Mouse (Mus musculus) liver, embryonic 14.5 days (tissue): Measurements from ENCODE around the gene Pi4ka.

Source experiments
- CTCF ChIP-seq: IDR thresholded peaks from 2 replicates; pipeline ENCODE4 v1.5.1; 2016; ENCODE audit warnings: antibody characterized with exemption, low read depth, control low read depth
- EP300 ChIP-seq: IDR thresholded peaks from 2 replicates; pipeline ENCODE4 v1.6.1; 2016; ENCODE audit warnings: antibody characterized with exemption, low read depth

DNA sequence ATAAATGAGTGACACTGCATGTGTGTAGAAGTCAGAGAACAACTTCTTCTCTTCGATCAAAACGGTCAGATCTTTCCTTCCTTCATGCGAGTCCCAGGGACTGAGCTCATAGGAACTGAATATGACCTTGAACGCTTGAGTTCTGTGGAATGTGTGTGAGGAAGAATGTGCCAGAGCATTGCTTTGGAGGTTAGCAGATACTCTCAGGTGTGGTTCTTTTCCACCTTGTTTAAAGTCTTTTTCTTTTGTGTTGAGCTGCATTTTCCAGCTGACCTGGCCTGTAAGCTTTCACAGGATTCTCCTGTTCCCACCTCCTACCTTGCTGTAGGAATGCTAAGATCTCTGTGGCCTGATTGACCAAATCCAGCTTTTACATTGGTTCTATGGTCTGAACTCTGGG, 23.8 kb downstream of the Pi4ka start:
- TF ChIP-seq CTCF, result no peak
- no peak for TF ChIP-seq EP300
